Comparison of ENCODE assay signal across 12 mouse cellular contexts in the genomic region with DNA sequence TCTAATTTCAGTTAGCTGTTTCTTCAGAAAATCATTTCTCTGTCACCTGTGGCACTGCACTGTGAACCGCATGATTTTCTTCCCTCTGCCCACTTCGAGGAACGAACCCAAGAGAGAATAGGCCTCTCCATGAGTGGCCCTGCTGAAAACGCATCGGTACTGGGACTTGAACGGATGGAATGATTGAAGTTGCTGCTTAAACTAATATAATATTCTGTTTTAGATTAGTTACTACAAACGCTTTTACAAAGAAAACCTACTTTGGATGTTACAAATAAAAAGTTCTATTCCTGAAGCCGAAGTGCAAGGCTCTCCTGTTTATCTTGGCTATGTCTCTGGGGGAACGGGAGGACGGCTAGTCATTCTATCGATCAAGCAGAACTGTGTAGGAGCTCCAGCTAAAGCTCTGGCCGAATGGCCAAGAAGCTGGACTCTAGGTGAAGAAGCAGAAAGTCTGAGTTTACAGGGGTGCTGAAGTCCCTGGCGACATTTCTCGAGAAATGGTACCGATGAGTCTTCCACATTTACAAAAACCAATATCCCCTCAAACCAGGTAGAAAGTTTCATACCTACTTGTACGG. TPM values are rescaled to one million over a fixed set of nuclear protein-coding genes. Genes with fewer than 3 reads are reported as not detected.
DNase-seq lines count a peak whose midpoint lies in the region; ATAC-seq and TF ChIP-seq lines count a peak whose summit lies in the region.
"Had no signal": no experiment of that assay in that cellular context is flagged by ENCODE, and none has a peak within 500 bp of the region (broad histone marks: within the 10 kb centered on the region; RNA-seq: fewer than 3 reads in every experiment).

No protein-coding gene starts in this region.

- H3K4me3 ChIP-seq in E14TG2a.4 (replicated peaks; ENCODE audit: low read length), result peak overlapping the region; percentile 45
- peak overlapping the region; percentile 27 for H3K4me3 ChIP-seq in forebrain, embryonic 13.5 days
- H3K4me3 ChIP-seq in midbrain, embryonic 12.5 days, result peak overlapping the region; percentile 37
- H3K4me3 ChIP-seq: embryonic facial prominence, embryonic 12.5 days had no signal

- WGBS in forebrain, embryonic 13.5 days, result 3% methylated on average over 16 of the region's 16 CpGs
- WGBS in midbrain, embryonic 12.5 days, result under 1% methylated on average over 16 of the region's 16 CpGs

- peak overlapping the region; percentile 57 for H3K9ac ChIP-seq in forebrain, embryonic 13.5 days
- H3K9ac ChIP-seq in midbrain, embryonic 12.5 days (replicated peaks), result peak overlapping the region; percentile 57
- H3K9ac ChIP-seq: embryonic facial prominence, embryonic 12.5 days had no signal

- no peaks in the 10 kb centered on the region for H3K36me3 ChIP-seq in E14TG2a.4 (ENCODE audit: insufficient read depth, low read length)
- no peaks in the 10 kb centered on the region for H3K36me3 ChIP-seq in forebrain, embryonic 13.5 days (ENCODE audit: poor library complexity, severe bottlenecking)
- H3K36me3 ChIP-seq in midbrain, embryonic 12.5 days, result no peaks in the 10 kb centered on the region
- H3K36me3 ChIP-seq: embryonic facial prominence, embryonic 12.5 days had no signal

- intact Hi-C loops in gastrocnemius, postnatal 36 days (cut with DNase I), result no loop called here

- TF ChIP-seq CTCF in E14TG2a.4 (conservative IDR thresholded peaks at IDR 0.05; ENCODE audit: low read length), result no peak

- H3K27me3 ChIP-seq in E14TG2a.4 (ENCODE audit: insufficient read depth, low read length), result peaks cover 51% of the 10 kb centered on the region
- peaks cover 63% of the 10 kb centered on the region for H3K27me3 ChIP-seq in forebrain, embryonic 13.5 days
- H3K27me3 ChIP-seq in midbrain, embryonic 12.5 days, result peaks cover 59% of the 10 kb centered on the region

- DNase-seq in cerebellum, adult 9-11 months, result peak; percentile 49
- DNase-seq in adrenal gland, postnatal 10 days, result no peak
- DNase-seq in urinary bladder, postnatal 36 days (ENCODE audit: low spot score in 2 of 2), result no peak
- no peak for DNase-seq in gastrocnemius, postnatal 36 days
- no peak for DNase-seq in urinary bladder, postnatal 10 days (ENCODE audit: low spot score)
- DNase-seq: gastrocnemius, postnatal 25 days; lung, postnatal 36 days had no signal

- H3K27ac ChIP-seq in forebrain, embryonic 13.5 days, result peak overlapping the region; percentile 82
- peak overlapping the region; percentile 72 for H3K27ac ChIP-seq in midbrain, embryonic 12.5 days (replicated peaks)
- H3K27ac ChIP-seq: embryonic facial prominence, embryonic 12.5 days had no signal

- no peak for ATAC-seq in forebrain, embryonic 13.5 days
- no peak for ATAC-seq in midbrain, embryonic 12.5 days (ENCODE audit: low FRiP score, low read depth)
- ATAC-seq: CD4-positive, CD25-positive, alpha-beta regulatory T cell, adult 4 months had no signal

- peak overlapping the region; percentile 59 for H3K4me2 ChIP-seq in forebrain, embryonic 13.5 days
- H3K4me2 ChIP-seq in midbrain, embryonic 12.5 days (replicated peaks), result peak overlapping the region; percentile 59

- no peaks in the 10 kb centered on the region for H3K9me3 ChIP-seq in E14TG2a.4 (ENCODE audit: low read length)
- H3K9me3 ChIP-seq in forebrain, embryonic 13.5 days (replicated peaks), result no peaks in the 10 kb centered on the region
- no peaks in the 10 kb centered on the region for H3K9me3 ChIP-seq in midbrain, embryonic 12.5 days
- H3K9me3 ChIP-seq: embryonic facial prominence, embryonic 12.5 days had no signal

- H3K4me1 ChIP-seq in E14TG2a.4 (replicated peaks; ENCODE audit: low read depth, low read length), result peaks cover 19% of the 10 kb centered on the region
- H3K4me1 ChIP-seq in forebrain, embryonic 13.5 days, result peaks cover 4% of the 10 kb centered on the region
- peaks cover 6% of the 10 kb centered on the region for H3K4me1 ChIP-seq in midbrain, embryonic 12.5 days

RNA-seq across cellular contexts. Expression of gene Zic4, which starts 11.9 kb away (rescaled TPM):
- polyA plus RNA-seq in forebrain, embryonic 13.5 days (2015; fragmentation: Nextera tagmentation; extraction: Ambion mirVana), result 48.4 and 62.0 TPM in 2 replicates
- 44.6 and 76.9 TPM in 2 replicates for polyA plus RNA-seq in midbrain, embryonic 12.5 days (2016; fragmentation: Nextera tagmentation; extraction: Ambion mirVana)
- total RNA-seq in adrenal gland, postnatal 10 days (2021), result not detected
- under 1 TPM in 1 of 2 experiments, not detected in 1; 0.43 TPM for total RNA-seq in gastrocnemius, postnatal 36 days (2021)
- total RNA-seq: gastrocnemius, postnatal 25 days had no signal

RNA-seq across cellular contexts. Expression of gene Zic1, which starts 15.3 kb away (rescaled TPM):
- 10.8 and 15.1 TPM in 2 replicates for polyA plus RNA-seq in forebrain, embryonic 13.5 days (2015; fragmentation: Nextera tagmentation; extraction: Ambion mirVana)
- 11.9 and 17.2 TPM in 2 replicates for polyA plus RNA-seq in midbrain, embryonic 12.5 days (2016; fragmentation: Nextera tagmentation; extraction: Ambion mirVana)
- total RNA-seq in adrenal gland, postnatal 10 days (2021), result under 1 TPM; 0.18 to 0.51 TPM
- 1 to 10 TPM; 1.3 to 2.8 TPM for total RNA-seq in gastrocnemius, postnatal 36 days (2021)
- polyA plus RNA-seq: CD4-positive, CD25-positive, alpha-beta regulatory T cell, adult 4 months had no signal
